Mouse (Mus musculus): ENCODE data around the gene Ttc23l. TPM values are rescaled to one million over a fixed set of nuclear protein-coding genes. Genes with fewer than 3 reads are reported as not detected.

Ttc23l gene
- polyA plus RNA-seq, 1 experiment: 125 TPM

GRCm38 (mm10) chr15:10495944-10496343 is 62.5 kb downstream of the Ttc23l start:
- no peaks in the 10 kb centered on the region for H3K36me3 ChIP-seq (ENCODE audit: control insufficient read depth, insufficient read depth, low read length)
- H3K27ac ChIP-seq (ENCODE audit: control insufficient read depth, insufficient read depth, low read depth, low read length): no peak overlapping the region
- no peak for TF ChIP-seq POLR2A (IDR thresholded peaks at IDR 0.05; ENCODE audit: control insufficient read depth, low read depth, low read length)
- no peak for TF ChIP-seq CTCF (IDR thresholded peaks at IDR 0.05; ENCODE audit: control insufficient read depth, insufficient read depth, insufficient replicate concordance, low read depth, low read length)
- H3K4me1 ChIP-seq (ENCODE audit: control insufficient read depth, insufficient read depth, low read length): no peaks in the 10 kb centered on the region
- H3K4me3 ChIP-seq (ENCODE audit: control insufficient read depth, low read depth, low read length): no peak overlapping the region
- no peaks in the 10 kb centered on the region for H3K27me3 ChIP-seq (ENCODE audit: control insufficient read depth, insufficient read depth, low read length)

- H3K27ac ChIP-seq (ENCODE audit: control insufficient read depth, insufficient read depth, low read depth, low read length): no peak overlapping the region
- no peaks in the 10 kb centered on the region for H3K4me1 ChIP-seq (ENCODE audit: control insufficient read depth, insufficient read depth, low read length)
- no peak overlapping the region for H3K4me3 ChIP-seq (ENCODE audit: control insufficient read depth, low read depth, low read length)
- no peaks in the 10 kb centered on the region for H3K36me3 ChIP-seq (ENCODE audit: control insufficient read depth, insufficient read depth, low read length)
- H3K27me3 ChIP-seq (ENCODE audit: control insufficient read depth, insufficient read depth, low read length): no peaks in the 10 kb centered on the region
- no peak for TF ChIP-seq POLR2A (IDR thresholded peaks at IDR 0.05; ENCODE audit: control insufficient read depth, low read depth, low read length)
- no peak for TF ChIP-seq CTCF (IDR thresholded peaks at IDR 0.05; ENCODE audit: control insufficient read depth, insufficient read depth, insufficient replicate concordance, low read depth, low read length)
Measured at GRCm38 (mm10) chr15:10490101-10490500, 68.4 kb downstream of the Ttc23l start.

- Histone ChIP-seq H3K36me3 (ENCODE audit: control insufficient read depth, insufficient read depth, low read length) (no peaks in the 10 kb centered on the region), H3K27me3 (ENCODE audit: control insufficient read depth, insufficient read depth, low read length) (no peaks in the 10 kb centered on the region), H3K4me1 (ENCODE audit: control insufficient read depth, insufficient read depth, low read length) (no peaks in the 10 kb centered on the region), H3K27ac (ENCODE audit: control insufficient read depth, insufficient read depth, low read depth, low read length) (no peak overlapping the region), H3K4me3 (ENCODE audit: control insufficient read depth, low read depth, low read length) (no peak overlapping the region)
- no peak for TF ChIP-seq POLR2A (IDR thresholded peaks at IDR 0.05; ENCODE audit: control insufficient read depth, low read depth, low read length)
- TF ChIP-seq CTCF (IDR thresholded peaks at IDR 0.05; ENCODE audit: control insufficient read depth, insufficient read depth, insufficient replicate concordance, low read depth, low read length): no peak
Measured at GRCm38 (mm10) chr15:10487246-10487645, 71.2 kb downstream of the Ttc23l start.

GRCm38 (mm10) chr15:10486365-10486839 is 72.1 kb downstream of the Ttc23l start:
- Histone ChIP-seq H3K27ac (ENCODE audit: control insufficient read depth, insufficient read depth, low read depth, low read length) (peak overlapping the region; percentile 15), H3K36me3 (ENCODE audit: control insufficient read depth, insufficient read depth, low read length) (no peaks in the 10 kb centered on the region; the same call in 1 of the 2 replicates), H3K4me3 (ENCODE audit: control insufficient read depth, low read depth, low read length) (peak overlapping the region; percentile 96), H3K27me3 (ENCODE audit: control insufficient read depth, insufficient read depth, low read length) (no peaks in the 10 kb centered on the region), H3K4me1 (ENCODE audit: control insufficient read depth, insufficient read depth, low read length) (no peaks in the 10 kb centered on the region)
- TF ChIP-seq POLR2A (IDR thresholded peaks at IDR 0.05; ENCODE audit: control insufficient read depth, low read depth, low read length) (no peak), CTCF (IDR thresholded peaks at IDR 0.05; ENCODE audit: control insufficient read depth, insufficient read depth, insufficient replicate concordance, low read depth, low read length) (no peak)

- H3K4me1 ChIP-seq (ENCODE audit: control insufficient read depth, insufficient read depth, low read length): no peaks in the 10 kb centered on the region
- peak within 1 kb of the TSS; percentile 96 for H3K4me3 ChIP-seq (ENCODE audit: control insufficient read depth, low read depth, low read length)
- H3K27ac ChIP-seq (ENCODE audit: control insufficient read depth, insufficient read depth, low read depth, low read length): peak within 1 kb of the TSS; percentile 24
- 0 out of 2 replicates have a peak, but pooled peaks have one; percentile 15 for TF ChIP-seq CTCF (IDR thresholded peaks at IDR 0.05; ENCODE audit: control insufficient read depth, insufficient read depth, insufficient replicate concordance, low read depth, low read length)
- TF ChIP-seq POLR2A (IDR thresholded peaks at IDR 0.05; ENCODE audit: control insufficient read depth, low read depth, low read length): peak; percentile 97
- H3K36me3 ChIP-seq (ENCODE audit: control insufficient read depth, insufficient read depth, low read length): no peaks in the 10 kb centered on the region; the same call in 1 of the 2 replicates
- H3K27me3 ChIP-seq (ENCODE audit: control insufficient read depth, insufficient read depth, low read length): no peaks in the 10 kb centered on the region
Measured at GRCm38 (mm10) chr15:10485484-10486364, 72.7 kb downstream of the Ttc23l start, which contains the start of the genes Brix1 and Rad1. Brix1 (minus strand) TSS chr15:10485947. Rad1 (plus strand) TSS chr15:10486018.

GRCm38 (mm10) chr15:10470941-10471340 is 87.5 kb downstream of the Ttc23l start:
- Histone ChIP-seq H3K27ac (ENCODE audit: control insufficient read depth, insufficient read depth, low read depth, low read length) (peak overlapping the region; percentile 39), H3K36me3 (ENCODE audit: control insufficient read depth, insufficient read depth, low read length) (no peaks in the 10 kb centered on the region), H3K27me3 (ENCODE audit: control insufficient read depth, insufficient read depth, low read length) (no peaks in the 10 kb centered on the region), H3K4me3 (ENCODE audit: control insufficient read depth, low read depth, low read length) (peak overlapping the region; percentile 89), H3K4me1 (ENCODE audit: control insufficient read depth, insufficient read depth, low read length) (no peaks in the 10 kb centered on the region; the same call in 1 of the 2 replicates)
- TF ChIP-seq CTCF (IDR thresholded peaks at IDR 0.05; ENCODE audit: control insufficient read depth, insufficient read depth, insufficient replicate concordance, low read depth, low read length): no peak
- TF ChIP-seq POLR2A (IDR thresholded peaks at IDR 0.05; ENCODE audit: control insufficient read depth, low read depth, low read length): no peak

GRCm38 (mm10) chr15:10470151-10470831 is 88.2 kb downstream of the Ttc23l start, which contains the start of gene Dnajc21:
Dnajc21 (minus strand) TSS chr15:10470516.
- H3K4me1 ChIP-seq (ENCODE audit: control insufficient read depth, insufficient read depth, low read length): no peaks in the 10 kb centered on the region; the same call in 1 of the 2 replicates
- no peak for TF ChIP-seq CTCF (IDR thresholded peaks at IDR 0.05; ENCODE audit: control insufficient read depth, insufficient read depth, insufficient replicate concordance, low read depth, low read length)
- TF ChIP-seq POLR2A (IDR thresholded peaks at IDR 0.05; ENCODE audit: control insufficient read depth, low read depth, low read length): peak; percentile 31

More at GRCm38 (mm10) chr15:10470151-10470831, 88.2 kb downstream of the Ttc23l start, which contains the start of gene Dnajc21:
- Histone ChIP-seq H3K4me3 (ENCODE audit: control insufficient read depth, low read depth, low read length) (peak within 1 kb of the TSS; percentile 89), H3K36me3 (ENCODE audit: control insufficient read depth, insufficient read depth, low read length) (no peaks in the 10 kb centered on the region), H3K27me3 (ENCODE audit: control insufficient read depth, insufficient read depth, low read length) (no peaks in the 10 kb centered on the region), H3K27ac (ENCODE audit: control insufficient read depth, insufficient read depth, low read depth, low read length) (peak within 1 kb of the TSS; percentile 61)
